Mouse (Mus musculus) embryonic facial prominence, embryonic 13.5 days (tissue): ENCODE measurements at regions not wholly inside any gene's neighbourhood (a gene's known extent, or its start where the extent isn't known, plus 50 kb on each side); places are given as distances from the start of the nearest gene placed in this dataset.

Experiments
- ATAC-seq: fragments of 200-750 bp; cut with Nextera tagmentation; 2 replicates; pipeline ENCODE4 v1.8.0; 2017; ENCODE audit warnings: low read depth; ENCODE audit not compliant: insufficient number of reproducible peaks, insufficient read depth, low FRiP score, low TSS enrichment
- H3K27ac ChIP-seq: fragments of 300-500 bp; sonication (generic); 2 replicates; pipeline ENCODE4 v1.5.1; 2015; ENCODE audit warnings: moderate library complexity, mild to moderate bottlenecking, inconsistent platforms
- H3K27me3 ChIP-seq: fragments of 300-500 bp; sonication (generic); 2 replicates; pipeline ENCODE4 v1.6.1; 2015; ENCODE audit warnings: mild to moderate bottlenecking, inconsistent platforms
- H3K36me3 ChIP-seq: fragments of 300-500 bp; sonication (generic); 2 replicates; pipeline ENCODE4 v1.6.1; 2015; ENCODE audit warnings: mild to moderate bottlenecking, inconsistent platforms
- H3K4me1 ChIP-seq: fragments of 300-500 bp; sonication (generic); 2 replicates; pipeline ENCODE4 v1.6.1; 2015; ENCODE audit warnings: inconsistent platforms
- H3K4me2 ChIP-seq: fragments of 300-500 bp; sonication (generic); 2 replicates; pipeline ENCODE4 v1.6.1; 2015; ENCODE audit warnings: moderate library complexity, mild to moderate bottlenecking, inconsistent platforms
- H3K4me3 ChIP-seq: fragments of 300-500 bp; sonication (generic); 2 replicates; pipeline ENCODE4 v1.5.1; 2015; ENCODE audit warnings: mild to moderate bottlenecking, inconsistent platforms
- H3K9ac ChIP-seq: fragments of 300-500 bp; sonication (generic); 2 replicates; pipeline ENCODE4 v1.6.1; 2015; ENCODE audit warnings: mild to moderate bottlenecking, inconsistent platforms
- H3K9me3 ChIP-seq: fragments of 300-500 bp; sonication (generic); 2 replicates; pipeline ENCODE4 v1.6.1; 2016; ENCODE audit warnings: inconsistent platforms
- WGBS: fragments of 180-500 bp; shearing (Covaris S2); methylation state at CpG from one replicate; pipeline ENCODE4 v1.1.7; 2015; ENCODE audit warnings: mixed read lengths; 5-methylcytosine and 5-hydroxymethylcytosine counted together

DNA sequence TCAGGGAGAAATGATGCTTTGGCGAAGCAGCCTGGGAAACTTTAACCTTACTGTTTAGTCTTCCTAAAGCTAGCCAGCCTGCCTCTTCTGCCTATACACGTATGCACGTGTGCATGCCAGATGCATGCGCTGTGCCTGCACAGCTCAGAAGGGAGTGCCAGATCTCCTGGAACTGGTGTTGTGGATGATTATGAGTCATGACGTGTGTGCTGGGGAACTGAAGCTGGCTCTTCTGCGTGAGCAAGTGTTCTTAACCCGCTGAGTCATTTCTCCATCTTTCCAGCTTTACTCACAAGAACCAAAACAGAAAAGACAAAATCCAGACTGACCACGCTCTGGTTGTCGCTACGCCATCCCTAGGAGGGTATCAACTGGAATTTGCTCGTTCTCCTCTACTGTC, 55.1 kb upstream of the Otogl start:
- no peak for ATAC-seq
- no peaks in the 10 kb centered on the region for H3K27me3 ChIP-seq
- H3K4me2 ChIP-seq: no peak overlapping the region
- H3K27ac ChIP-seq: no peak overlapping the region
- no peaks in the 10 kb centered on the region for H3K9me3 ChIP-seq
- no peaks in the 10 kb centered on the region for H3K36me3 ChIP-seq
- H3K4me3 ChIP-seq: no peak overlapping the region
- no peaks in the 10 kb centered on the region for H3K4me1 ChIP-seq
- no peak overlapping the region for H3K9ac ChIP-seq
- 82% methylated on average over 11 of the region's 11 CpGs for WGBS

GRCm38 (mm10) chr10:107964022-107964421, 52.1 kb upstream of the Otogl start:
- Histone ChIP-seq H3K27ac (no peak overlapping the region), H3K4me2 (no peak overlapping the region), H3K36me3 (no peaks in the 10 kb centered on the region), H3K27me3 (no peaks in the 10 kb centered on the region), H3K9me3 (no peaks in the 10 kb centered on the region), H3K9ac (no peak overlapping the region), H3K4me3 (no peak overlapping the region), H3K4me1 (no peaks in the 10 kb centered on the region)
- 77% methylated on average over 1 of the region's 1 CpGs for WGBS
- no peak for ATAC-seq

- ATAC-seq: no peak
Measured at GRCm38 (mm10) chr10:107962130-107962529, 50.2 kb upstream of the Otogl start.

More at GRCm38 (mm10) chr10:107962130-107962529, 50.2 kb upstream of the Otogl start:
- Histone ChIP-seq H3K4me3 (no peak overlapping the region), H3K9ac (no peak overlapping the region), H3K27me3 (no peaks in the 10 kb centered on the region), H3K27ac (no peak overlapping the region), H3K4me1 (no peaks in the 10 kb centered on the region), H3K36me3 (no peaks in the 10 kb centered on the region), H3K4me2 (no peak overlapping the region), H3K9me3 (no peaks in the 10 kb centered on the region)
- WGBS: 82% methylated on average over 3 of the region's 3 CpGs
